In genomic region chr15:89123595-89123994, GRCm38 (mm10) we compare ENCODE assay signal across 8 mouse cellular contexts. TPM values are rescaled to one million over a fixed set of nuclear protein-coding genes. Genes with fewer than 3 reads are reported as not detected.
DNase-seq lines count a peak whose midpoint lies in the region; ATAC-seq and TF ChIP-seq lines count a peak whose summit lies in the region.

No protein-coding gene starts in this region.

- TF ChIP-seq CTCF in brain, embryonic 14.5 days (IDR thresholded peaks at IDR 0.05; ENCODE audit: borderline replicate concordance, extremely low read depth, insufficient read depth, insufficient read length), result peak; percentile 48; the same call in 1 of the 2 replicates
- 0 out of 2 replicates have a peak, but pooled peaks have one; percentile 3 for TF ChIP-seq CTCF in embryonic fibroblast, embryonic 13.5 days (IDR thresholded peaks at IDR 0.05; ENCODE audit: borderline replicate concordance, insufficient read depth, low read length)
- TF ChIP-seq CTCF in midbrain, postnatal 0 days (IDR thresholded peaks at IDR 0.05), result peak; percentile 65

- peak overlapping the region; percentile 87; the same call in 1 of the 2 replicates for H3K4me3 ChIP-seq in embryonic fibroblast, embryonic 13.5 days (ENCODE audit: insufficient read depth, low read length)
- H3K4me3 ChIP-seq in midbrain, postnatal 0 days (ENCODE audit: low read depth, low read length), result peak overlapping the region; percentile 79

- H3K9ac ChIP-seq in midbrain, postnatal 0 days (replicated peaks; ENCODE audit: low read length, poor library complexity, severe bottlenecking), result peak overlapping the region; percentile 81

- no peaks in the 10 kb centered on the region for H3K9me3 ChIP-seq in midbrain, postnatal 0 days (ENCODE audit: low read length)

- WGBS in midbrain, postnatal 0 days, result 36% methylated on average over 11 of the region's 11 CpGs

- peak; percentile 33; the same call in 1 of the 2 replicates for ATAC-seq in midbrain, postnatal 0 days (ENCODE audit: low FRiP score)

- TF ChIP-seq POLR2A in brain, embryonic 14.5 days (IDR thresholded peaks at IDR 0.05; ENCODE audit: borderline replicate concordance, extremely low read depth, insufficient read depth, insufficient read length, poor library complexity, severe bottlenecking), result no peak
- TF ChIP-seq POLR2A in embryonic fibroblast, embryonic 13.5 days (IDR thresholded peaks at IDR 0.05; ENCODE audit: low read depth, low read length), result no peak

- peak overlapping the region; percentile 83 for H3K4me2 ChIP-seq in midbrain, postnatal 0 days (ENCODE audit: low read depth, low read length, poor library complexity, severe bottlenecking)

- no peak overlapping the region for H3K27ac ChIP-seq in embryonic fibroblast, embryonic 13.5 days (ENCODE audit: insufficient read depth, low read length)
- H3K27ac ChIP-seq in midbrain, postnatal 0 days (ENCODE audit: low read depth, low read length), result peak overlapping the region; percentile 87

- no peaks in the 10 kb centered on the region for H3K27me3 ChIP-seq in midbrain, postnatal 0 days (ENCODE audit: insufficient read depth, low read length)

- peak; percentile 51 to 64 for DNase-seq in layer of hippocampus, adult 18-20 months (ENCODE audit: low spot score in 2 of 2)
- DNase-seq in layer of hippocampus, adult 9-11 months, result no peak
- DNase-seq in brain, embryonic 14.5 days (ENCODE audit: low read depth), result peak; percentile 55
- DNase-seq in kidney, postnatal 4 days, result peak; percentile 75 to 83
- peak; percentile 64 for DNase-seq in midbrain, postnatal 0 days (ENCODE audit: low spot score)
- DNase-seq in thymus, postnatal 36 days, result peak; percentile 33 to 48
- DNase-seq in gastrocnemius, adult 18-20 months (ENCODE audit: low spot score), result no peak

- H3K4me1 ChIP-seq in embryonic fibroblast, embryonic 13.5 days (ENCODE audit: control insufficient read depth, insufficient read depth, low read length), result peaks cover 8% of the 10 kb centered on the region
- peaks cover 17% of the 10 kb centered on the region for H3K4me1 ChIP-seq in midbrain, postnatal 0 days (ENCODE audit: insufficient read depth, low read length)

- peaks cover 3% of the 10 kb centered on the region; the same call in 1 of the 2 replicates for H3K36me3 ChIP-seq in midbrain, postnatal 0 days (ENCODE audit: insufficient read depth, low read length)

RNA-seq across cellular contexts. Expression of gene Tubgcp6, which starts 0.7 kb away (rescaled TPM):
- 10 to 100 TPM; 29.5 to 30.4 TPM for total RNA-seq in layer of hippocampus, adult 18-20 months (2021)
- 45.9 and 50.3 TPM in 2 replicates for polyA plus RNA-seq in brain, embryonic 14.5 days (2012; rRNA removed)
- 13.5 and 14.2 TPM in 2 replicates for polyA plus RNA-seq in embryonic fibroblast, embryonic 13.5 days (2011; ENCODE audit: insufficient read length, low read depth, missing spikeins)
- total RNA-seq in midbrain, postnatal 0 days (2014; rRNA removed), result 46.1 and 68.0 TPM in 2 replicates
- 10.8 and 11.0 TPM in 2 replicates for polyA plus RNA-seq in midbrain, postnatal 0 days (2015; fragmentation: Nextera tagmentation; extraction: Ambion mirVana)
- 1 to 10 TPM; 6.9 to 8.4 TPM for total RNA-seq in gastrocnemius, adult 18-20 months (2021)

RNA-seq across cellular contexts. Expression of gene Hdac10, which starts 4.9 kb away (rescaled TPM):
- 10 to 100 TPM; 12.4 to 12.5 TPM for total RNA-seq in layer of hippocampus, adult 18-20 months (2021)
- 33.1 and 58.3 TPM in 2 replicates for polyA plus RNA-seq in brain, embryonic 14.5 days (2012; rRNA removed)
- polyA plus RNA-seq in embryonic fibroblast, embryonic 13.5 days (2011; ENCODE audit: insufficient read length, low read depth, missing spikeins), result 6.4 and 7.2 TPM in 2 replicates
- 24.4 and 26.4 TPM in 2 replicates for total RNA-seq in midbrain, postnatal 0 days (2014; rRNA removed)
- 24.5 and 25.6 TPM in 2 replicates for polyA plus RNA-seq in midbrain, postnatal 0 days (2015; fragmentation: Nextera tagmentation; extraction: Ambion mirVana)
- total RNA-seq in gastrocnemius, adult 18-20 months (2021), result 1 to 10 TPM; 5.7 to 5.9 TPM

RNA-seq across cellular contexts. Expression of gene Mapk12, which starts 16.9 kb away (rescaled TPM):
- 1 to 10 TPM; 4.8 to 5.4 TPM for total RNA-seq in layer of hippocampus, adult 18-20 months (2021)
- 12.8 and 15.5 TPM in 2 replicates for polyA plus RNA-seq in brain, embryonic 14.5 days (2012; rRNA removed)
- 10.1 and 16.4 TPM in 2 replicates for polyA plus RNA-seq in embryonic fibroblast, embryonic 13.5 days (2011; ENCODE audit: insufficient read length, low read depth, missing spikeins)
- 1.5 and 4.7 TPM in 2 replicates for total RNA-seq in midbrain, postnatal 0 days (2014; rRNA removed)
- 2.0 and 3.2 TPM in 2 replicates for polyA plus RNA-seq in midbrain, postnatal 0 days (2015; fragmentation: Nextera tagmentation; extraction: Ambion mirVana)
- 100 to 1,000 TPM; 142 to 145 TPM for total RNA-seq in gastrocnemius, adult 18-20 months (2021)

RNA-seq across cellular contexts. Expression of gene Mapk11, which starts 25.8 kb away (rescaled TPM):
- 10 to 100 TPM; 19.2 to 21.2 TPM for total RNA-seq in layer of hippocampus, adult 18-20 months (2021)
- 61.9 and 75.4 TPM in 2 replicates for polyA plus RNA-seq in brain, embryonic 14.5 days (2012; rRNA removed)
- polyA plus RNA-seq in embryonic fibroblast, embryonic 13.5 days (2011; ENCODE audit: insufficient read length, low read depth, missing spikeins), result 7.3 and 10.8 TPM in 2 replicates
- 26.9 and 34.8 TPM in 2 replicates for total RNA-seq in midbrain, postnatal 0 days (2014; rRNA removed)
- 18.9 and 19.3 TPM in 2 replicates for polyA plus RNA-seq in midbrain, postnatal 0 days (2015; fragmentation: Nextera tagmentation; extraction: Ambion mirVana)
- total RNA-seq in gastrocnemius, adult 18-20 months (2021), result 1 to 10 TPM in 1 of 2 experiments, under 1 TPM in 1; 0.89 to 1.9 TPM

RNA-seq across cellular contexts. Expression of gene Selenoo, which starts 34.7 kb away (rescaled TPM):
- 10 to 100 TPM; 19.3 to 21.1 TPM for total RNA-seq in layer of hippocampus, adult 18-20 months (2021)
- 37.9 and 50.7 TPM in 2 replicates for polyA plus RNA-seq in brain, embryonic 14.5 days (2012; rRNA removed)
- 14.5 and 17.6 TPM in 2 replicates for polyA plus RNA-seq in embryonic fibroblast, embryonic 13.5 days (2011; ENCODE audit: insufficient read length, low read depth, missing spikeins)
- total RNA-seq in midbrain, postnatal 0 days (2014; rRNA removed), result 42.3 and 50.0 TPM in 2 replicates
- 19.0 and 19.4 TPM in 2 replicates for polyA plus RNA-seq in midbrain, postnatal 0 days (2015; fragmentation: Nextera tagmentation; extraction: Ambion mirVana)
- 10 to 100 TPM; 14.7 to 15.5 TPM for total RNA-seq in gastrocnemius, adult 18-20 months (2021)

Comparison
In these comparisons a context has a peak if more than half of its experiments do, and no peak if none do; other contexts are left out.
1. DNase-seq: peak in layer of hippocampus, adult 18-20 months (2 of 2), brain, embryonic 14.5 days (single experiment), kidney, postnatal 4 days (2 of 2), midbrain, postnatal 0 days (single experiment) and thymus, postnatal 36 days (2 of 2); none in layer of hippocampus, adult 9-11 months (single experiment) and gastrocnemius, adult 18-20 months (single experiment).
2. CTCF ChIP-seq: peak in every context shown above with its lines; median percentile 65 in midbrain, postnatal 0 days; 48 in brain, embryonic 14.5 days; 3 in embryonic fibroblast, embryonic 13.5 days.
3. RNA of gene Mapk12, which starts 16.9 kb away (total RNA-seq): 142 to 145 TPM in gastrocnemius, adult 18-20 months; 4.8 to 5.4 TPM in layer of hippocampus, adult 18-20 months and 1.5 to 4.7 TPM in midbrain, postnatal 0 days; every median in the first group is over 10 times any median in the second.